Mouse (Mus musculus) liver, postnatal 0 days (tissue): ENCODE results near the gene Rprd1b.

Experiments used
- CTCF ChIP-seq: sonication (generic); IDR thresholded peaks from 2 replicates; pipeline ENCODE4 v1.5.1; 2016; ENCODE audit warnings: antibody characterized with exemption, low read depth
- EP300 ChIP-seq: IDR thresholded peaks from 2 replicates; pipeline ENCODE4 v1.6.1; 2016; ENCODE audit warnings: antibody characterized with exemption, low read depth, mild to moderate bottlenecking

GRCm38 (mm10) chr2:158129291-158130002, 101.2 kb downstream of the Rprd1b start:
- no peak for TF ChIP-seq CTCF
- TF ChIP-seq EP300 = no peak
